Mouse (Mus musculus) cortical plate, adult 2 months (tissue): Measurements from ENCODE around the gene Mis18a.

Experiments used
- CTCF ChIP-seq: fragments of 200-500 bp; IDR thresholded peaks from 2 replicates; pipeline ENCODE4 v1.5.1; 2011; ENCODE audit warnings: mild to moderate bottlenecking, control low read depth, low read length; ENCODE audit not compliant: insufficient read depth; ENCODE audit errors: extremely low read depth
- POLR2A ChIP-seq: fragments of 200-500 bp; IDR thresholded peaks from 2 replicates; pipeline ENCODE4 v1.6.1; 2011; ENCODE audit warnings: mild to moderate bottlenecking, low read length, control low read depth; ENCODE audit not compliant: insufficient read depth; ENCODE audit errors: extremely low read depth

DNA sequence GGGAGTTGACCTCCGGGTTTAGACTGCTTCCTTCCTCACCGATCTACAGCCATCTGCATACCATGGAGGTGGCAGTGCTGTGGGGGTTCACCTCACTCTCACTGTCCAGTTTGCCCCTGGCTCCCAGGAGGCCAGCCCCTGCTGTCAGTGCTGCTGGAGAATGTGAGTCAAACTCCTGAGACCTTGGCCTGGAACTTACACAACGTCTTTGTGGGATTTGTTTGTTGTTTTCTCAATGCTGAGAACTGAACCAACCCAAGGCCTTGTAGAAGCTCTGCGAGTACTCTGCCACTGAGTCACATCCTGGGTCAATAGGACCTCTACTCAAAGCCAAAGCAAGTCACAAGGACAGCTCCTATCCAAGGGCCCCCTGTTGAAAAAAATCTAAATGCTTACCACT lies 8.4 kb upstream of the Mis18a start:
- no peak for TF ChIP-seq POLR2A
- TF ChIP-seq CTCF, result no peak
